Mouse (Mus musculus) erythroblast, embryonic 14.5 days (primary cell): Measurements from ENCODE around the gene Resf1.

Experiments used
- GATA1 ChIP-seq: IDR thresholded peaks from 2 replicates; pipeline ENCODE4 v1.6.1; 2012; ENCODE audit warnings: low read length, inconsistent platforms, mixed read lengths
- TAL1 ChIP-seq: IDR thresholded peaks from 3 replicates; pipeline ENCODE4 v1.6.1; 2012; ENCODE audit warnings: low read length, inconsistent platforms, mixed read lengths

DNA sequence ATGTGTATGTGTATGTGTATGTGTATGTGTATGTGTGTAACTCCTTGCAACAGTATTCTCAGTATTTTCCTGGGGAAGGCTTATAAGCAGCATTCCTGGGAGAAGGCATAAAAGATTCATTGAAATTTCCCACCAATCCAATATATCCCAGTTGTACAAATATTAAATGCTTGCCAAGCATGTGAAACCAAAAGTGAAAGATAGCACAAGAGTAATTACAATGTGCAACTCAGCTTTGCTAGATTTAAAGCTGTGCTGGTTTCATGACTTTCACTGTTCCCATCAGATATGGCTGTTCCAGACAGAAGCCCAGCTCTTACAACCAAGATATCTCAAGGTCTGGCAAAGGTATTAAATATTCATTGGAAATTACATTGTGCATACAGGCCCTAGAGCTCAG, 41.3 kb upstream of the Resf1 start:
- TF ChIP-seq GATA1 (no peak), TAL1 (no peak)
